8 mouse cellular contexts compared by ENCODE assay signal in genomic region chr3:88551586-88551985, GRCm38 (mm10). TPM values are rescaled to one million over a fixed set of nuclear protein-coding genes. Genes with fewer than 3 reads are reported as not detected.
DNase-seq lines count a peak whose midpoint lies in the region; ATAC-seq and TF ChIP-seq lines count a peak whose summit lies in the region.

No protein-coding gene starts in this region.

- H3K36me3 ChIP-seq in forebrain, embryonic 14.5 days (ENCODE audit: control insufficient read depth, insufficient read depth, low read length) = peaks cover 10% of the 10 kb centered on the region
- H3K36me3 ChIP-seq in limb, embryonic 10.5 days = peaks cover 23% of the 10 kb centered on the region
- H3K36me3 ChIP-seq in neural tube, embryonic 15.5 days = peaks cover 11% of the 10 kb centered on the region

- peaks cover 16% of the 10 kb centered on the region for H3K4me1 ChIP-seq in forebrain, embryonic 14.5 days (ENCODE audit: control insufficient read depth, insufficient read depth, low read length)
- peaks cover 42% of the 10 kb centered on the region for H3K4me1 ChIP-seq in limb, embryonic 10.5 days
- peaks cover 40% of the 10 kb centered on the region for H3K4me1 ChIP-seq in neural tube, embryonic 15.5 days

- ATAC-seq in forebrain, embryonic 14.5 days = no peak
- no peak for ATAC-seq in neural tube, embryonic 15.5 days (ENCODE audit: low FRiP score)
- no peak for ATAC-seq in cerebellum, adult (ENCODE audit: insufficient number of reproducible peaks, low FRiP score, low TSS enrichment)

- no peak for DNase-seq in left cerebral cortex, adult 2 months (ENCODE audit: extremely low spot score in 1 of 2, low spot score in 2 of 2)
- DNase-seq in left cerebral cortex, postnatal 4 days = no peak
- no peak for DNase-seq in forebrain, embryonic 14.5 days (ENCODE audit: low spot score)
- no peak for DNase-seq in limb, embryonic 10.5 days (ENCODE audit: low spot score)
- no peak for DNase-seq in adrenal gland, postnatal 36 days
- DNase-seq in layer of hippocampus, postnatal 36 days = no peak

- peak overlapping the region; percentile 94 for H3K4me3 ChIP-seq in left cerebral cortex, adult 2 months
- H3K4me3 ChIP-seq in forebrain, embryonic 14.5 days (ENCODE audit: low read depth, low read length) = no peak overlapping the region
- peak overlapping the region; percentile 92 for H3K4me3 ChIP-seq in limb, embryonic 10.5 days
- H3K4me3 ChIP-seq in neural tube, embryonic 15.5 days (replicated peaks) = peak overlapping the region; percentile 75

- no peak for TF ChIP-seq CTCF in left cerebral cortex, adult 2 months (IDR thresholded peaks at IDR 0.05)

- WGBS in forebrain, embryonic 14.5 days = 83% methylated on average over 4 of the region's 4 CpGs
- WGBS in limb, embryonic 10.5 days = 85% methylated on average over 4 of the region's 4 CpGs
- 85% methylated on average over 4 of the region's 4 CpGs for WGBS in neural tube, embryonic 15.5 days

- H3K9ac ChIP-seq in forebrain, embryonic 14.5 days (ENCODE audit: low read length) = no peak overlapping the region
- peak overlapping the region; percentile 90 for H3K9ac ChIP-seq in neural tube, embryonic 15.5 days (replicated peaks)

- H3K27me3 ChIP-seq in forebrain, embryonic 14.5 days (replicated peaks; ENCODE audit: control insufficient read depth, insufficient read depth, low read length) = no peaks in the 10 kb centered on the region
- no peaks in the 10 kb centered on the region for H3K27me3 ChIP-seq in limb, embryonic 10.5 days (ENCODE audit: low read depth, poor library complexity, severe bottlenecking)
- no peaks in the 10 kb centered on the region for H3K27me3 ChIP-seq in neural tube, embryonic 15.5 days (replicated peaks)

- H3K4me2 ChIP-seq in forebrain, embryonic 14.5 days (ENCODE audit: low read length) = peak overlapping the region; percentile 81; the same call in 1 of the 2 replicates
- peak overlapping the region; percentile 73 for H3K4me2 ChIP-seq in neural tube, embryonic 15.5 days

- H3K9me3 ChIP-seq in forebrain, embryonic 14.5 days (replicated peaks; ENCODE audit: control insufficient read depth, low read length) = no peaks in the 10 kb centered on the region
- no peaks in the 10 kb centered on the region for H3K9me3 ChIP-seq in limb, embryonic 10.5 days (replicated peaks)
- no peaks in the 10 kb centered on the region for H3K9me3 ChIP-seq in neural tube, embryonic 15.5 days (replicated peaks)

- no peak overlapping the region for H3K27ac ChIP-seq in left cerebral cortex, adult 2 months
- H3K27ac ChIP-seq in forebrain, embryonic 14.5 days (ENCODE audit: low read depth, low read length) = no peak overlapping the region
- H3K27ac ChIP-seq in limb, embryonic 10.5 days = no peak overlapping the region
- H3K27ac ChIP-seq in neural tube, embryonic 15.5 days (replicated peaks) = no peak overlapping the region

- intact Hi-C loops in left cerebral cortex, adult 2 months (cut with DNase I) = no loop called here
- intact Hi-C loops in left cerebral cortex, postnatal 4 days (cut with DNase I) = no loop called here

RNA-seq across cellular contexts. Expression of gene Lamtor2, which starts 1.3 kb away (rescaled TPM):
- total RNA-seq in left cerebral cortex, adult 2 months (2021) = 10 to 100 TPM; 98.3 to 99.1 TPM
- total RNA-seq in left cerebral cortex, postnatal 4 days (2021) = 100 to 1,000 TPM; 106 to 120 TPM
- polyA plus RNA-seq in forebrain, embryonic 14.5 days (2014; fragmentation: Nextera tagmentation; extraction: Ambion mirVana) = 107 and 122 TPM in 2 replicates
- 151 and 159 TPM in 2 replicates for polyA plus RNA-seq in limb, embryonic 10.5 days (2016; fragmentation: Nextera tagmentation; extraction: Ambion mirVana)
- polyA plus RNA-seq in neural tube, embryonic 15.5 days (2015; fragmentation: Nextera tagmentation; extraction: Ambion mirVana) = 189 and 193 TPM in 2 replicates
- total RNA-seq in adrenal gland, postnatal 36 days (2021) = 100 to 1,000 TPM; 142 to 148 TPM
- 100 to 1,000 TPM in 1 of 2 experiments, 10 to 100 TPM in 1; 91.0 to 111 TPM for total RNA-seq in layer of hippocampus, postnatal 36 days (2021)

RNA-seq across cellular contexts. Expression of gene Ubqln4, which starts 2.0 kb away (rescaled TPM):
- total RNA-seq in left cerebral cortex, adult 2 months (2021) = 100 to 1,000 TPM; 137 to 148 TPM
- 100 to 1,000 TPM in 1 of 2 experiments, 10 to 100 TPM in 1; 97.5 to 105 TPM for total RNA-seq in left cerebral cortex, postnatal 4 days (2021)
- 40.5 and 43.3 TPM in 2 replicates for polyA plus RNA-seq in forebrain, embryonic 14.5 days (2014; fragmentation: Nextera tagmentation; extraction: Ambion mirVana)
- 78.8 and 79.5 TPM in 2 replicates for polyA plus RNA-seq in limb, embryonic 10.5 days (2016; fragmentation: Nextera tagmentation; extraction: Ambion mirVana)
- 39.2 and 40.1 TPM in 2 replicates for polyA plus RNA-seq in neural tube, embryonic 15.5 days (2015; fragmentation: Nextera tagmentation; extraction: Ambion mirVana)
- total RNA-seq in adrenal gland, postnatal 36 days (2021) = 10 to 100 TPM; 73.3 to 74.2 TPM
- 100 to 1,000 TPM; 109 to 111 TPM for total RNA-seq in layer of hippocampus, postnatal 36 days (2021)

RNA-seq across cellular contexts. Expression of gene Rab25, which starts 3.5 kb away (rescaled TPM):
- not detected for total RNA-seq in left cerebral cortex, adult 2 months (2021)
- under 1 TPM in 1 of 2 experiments, not detected in 1; 0.83 TPM for total RNA-seq in left cerebral cortex, postnatal 4 days (2021)
- polyA plus RNA-seq in forebrain, embryonic 14.5 days (2014; fragmentation: Nextera tagmentation; extraction: Ambion mirVana) = not detected in 2 replicates
- 1.7 and 3.7 TPM in 2 replicates for polyA plus RNA-seq in limb, embryonic 10.5 days (2016; fragmentation: Nextera tagmentation; extraction: Ambion mirVana)
- 0.29 and 4.1 TPM in 2 replicates for polyA plus RNA-seq in neural tube, embryonic 15.5 days (2015; fragmentation: Nextera tagmentation; extraction: Ambion mirVana)
- not detected for total RNA-seq in adrenal gland, postnatal 36 days (2021)
- under 1 TPM in 1 of 2 experiments, not detected in 1; 0.63 TPM for total RNA-seq in layer of hippocampus, postnatal 36 days (2021)

RNA-seq across cellular contexts. Expression of gene Mex3a, which starts 19.4 kb away (rescaled TPM):
- 1 to 10 TPM; 3.2 TPM for total RNA-seq in left cerebral cortex, adult 2 months (2021)
- 10 to 100 TPM; 80.5 to 87.8 TPM for total RNA-seq in left cerebral cortex, postnatal 4 days (2021)
- 48.8 and 50.1 TPM in 2 replicates for polyA plus RNA-seq in forebrain, embryonic 14.5 days (2014; fragmentation: Nextera tagmentation; extraction: Ambion mirVana)
- 28.9 and 34.8 TPM in 2 replicates for polyA plus RNA-seq in limb, embryonic 10.5 days (2016; fragmentation: Nextera tagmentation; extraction: Ambion mirVana)
- 18.6 and 19.2 TPM in 2 replicates for polyA plus RNA-seq in neural tube, embryonic 15.5 days (2015; fragmentation: Nextera tagmentation; extraction: Ambion mirVana)
- total RNA-seq in adrenal gland, postnatal 36 days (2021) = 1 to 10 TPM; 3.1 to 4.3 TPM
- total RNA-seq in layer of hippocampus, postnatal 36 days (2021) = 1 to 10 TPM; 4.0 to 4.4 TPM

RNA-seq across cellular contexts. Expression of gene Ssr2, which starts 24.1 kb away (rescaled TPM):
- total RNA-seq in left cerebral cortex, adult 2 months (2021) = 10 to 100 TPM; 90.2 to 90.3 TPM
- 100 to 1,000 TPM; 114 to 121 TPM for total RNA-seq in left cerebral cortex, postnatal 4 days (2021)
- polyA plus RNA-seq in forebrain, embryonic 14.5 days (2014; fragmentation: Nextera tagmentation; extraction: Ambion mirVana) = 135 and 155 TPM in 2 replicates
- 199 and 202 TPM in 2 replicates for polyA plus RNA-seq in limb, embryonic 10.5 days (2016; fragmentation: Nextera tagmentation; extraction: Ambion mirVana)
- 157 and 175 TPM in 2 replicates for polyA plus RNA-seq in neural tube, embryonic 15.5 days (2015; fragmentation: Nextera tagmentation; extraction: Ambion mirVana)
- total RNA-seq in adrenal gland, postnatal 36 days (2021) = 100 to 1,000 TPM; 207 to 252 TPM
- 10 to 100 TPM; 97.1 to 98.9 TPM for total RNA-seq in layer of hippocampus, postnatal 36 days (2021)
